29 mouse cellular contexts compared by ENCODE assay signal in the genomic region with DNA sequence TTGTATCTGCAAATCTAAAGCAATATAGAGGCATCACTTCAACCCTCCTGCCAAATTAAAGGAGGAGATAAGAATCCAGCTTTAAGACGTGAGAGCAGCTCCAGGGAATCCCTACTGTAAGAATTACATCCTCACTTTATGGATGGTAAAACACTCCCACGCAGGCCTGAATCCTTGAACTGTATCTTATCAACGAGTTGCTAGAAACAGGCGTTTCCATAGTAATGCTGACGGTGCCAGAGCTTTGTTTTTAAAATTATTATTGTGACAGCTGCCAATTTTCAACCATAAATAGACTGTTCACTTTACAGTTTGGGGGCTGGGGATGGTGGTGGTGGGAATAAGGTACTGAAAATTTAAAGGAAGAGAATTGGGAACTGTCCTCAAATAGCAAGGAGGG.
DNase-seq lines count a peak whose midpoint lies in the region; ATAC-seq and TF ChIP-seq lines count a peak whose summit lies in the region.
"Had no signal": no experiment of that assay in that cellular context is flagged by ENCODE, and none has a peak within 500 bp of the region (broad histone marks: within the 10 kb centered on the region; RNA-seq: fewer than 3 reads in every experiment).

No protein-coding gene starts in this region.

- H3K4me3 ChIP-seq in forebrain, embryonic 16.5 days (replicated peaks; ENCODE audit: low read length): no peak overlapping the region
- H3K4me3 ChIP-seq in forebrain, embryonic 15.5 days: no peak overlapping the region
- no peak overlapping the region for H3K4me3 ChIP-seq in midbrain, postnatal 0 days (ENCODE audit: low read depth, low read length)
- H3K4me3 ChIP-seq in midbrain, embryonic 10.5 days: no peak overlapping the region
- H3K4me3 ChIP-seq: heart, embryonic 10.5 days; hindbrain, embryonic 15.5 days; intestine, embryonic 15.5 days; limb, embryonic 13.5 days; liver, embryonic 12.5 days; myocyte; neural tube, embryonic 13.5 days had no signal

- peak; percentile 72 for ATAC-seq in forebrain, embryonic 16.5 days
- ATAC-seq in forebrain, embryonic 15.5 days (replicated peaks): no peak
- no peak for ATAC-seq in midbrain, postnatal 0 days (ENCODE audit: low FRiP score)
- ATAC-seq: intestine, embryonic 15.5 days; liver, embryonic 12.5 days; Patski had no signal

- H3K4me2 ChIP-seq in forebrain, embryonic 16.5 days (ENCODE audit: low read length): no peak overlapping the region
- no peak overlapping the region for H3K4me2 ChIP-seq in forebrain, embryonic 15.5 days (replicated peaks)
- H3K4me2 ChIP-seq in midbrain, postnatal 0 days (ENCODE audit: low read depth, low read length, poor library complexity, severe bottlenecking): no peak overlapping the region
- H3K4me2 ChIP-seq: hindbrain, embryonic 15.5 days; intestine, embryonic 15.5 days; limb, embryonic 13.5 days; liver, embryonic 12.5 days; midbrain, embryonic 11.5 days; neural tube, embryonic 13.5 days had no signal

- no peaks in the 10 kb centered on the region for H3K36me3 ChIP-seq in forebrain, embryonic 16.5 days (ENCODE audit: control insufficient read depth, insufficient read depth)
- H3K36me3 ChIP-seq in forebrain, embryonic 15.5 days: no peaks in the 10 kb centered on the region
- H3K36me3 ChIP-seq in midbrain, postnatal 0 days (ENCODE audit: insufficient read depth, low read length): no peaks in the 10 kb centered on the region
- H3K36me3 ChIP-seq in midbrain, embryonic 10.5 days: no peaks in the 10 kb centered on the region
- H3K36me3 ChIP-seq: G1E; heart, embryonic 10.5 days; hindbrain, embryonic 15.5 days; intestine, embryonic 15.5 days; limb, embryonic 13.5 days; liver, embryonic 12.5 days; neural tube, embryonic 13.5 days had no signal

- H3K9me3 ChIP-seq in forebrain, embryonic 16.5 days (ENCODE audit: control insufficient read depth, low read length): no peaks in the 10 kb centered on the region
- no peaks in the 10 kb centered on the region for H3K9me3 ChIP-seq in forebrain, embryonic 15.5 days
- no peaks in the 10 kb centered on the region for H3K9me3 ChIP-seq in midbrain, postnatal 0 days (ENCODE audit: low read length)
- H3K9me3 ChIP-seq in midbrain, embryonic 10.5 days (replicated peaks): no peaks in the 10 kb centered on the region
- H3K9me3 ChIP-seq: G1E; heart, embryonic 10.5 days; hindbrain, embryonic 15.5 days; intestine, embryonic 15.5 days; limb, embryonic 13.5 days; liver, embryonic 12.5 days; neural tube, embryonic 13.5 days had no signal

- no peaks in the 10 kb centered on the region for H3K27me3 ChIP-seq in forebrain, embryonic 16.5 days (replicated peaks; ENCODE audit: control insufficient read depth, insufficient read depth, low read length)
- no peaks in the 10 kb centered on the region for H3K27me3 ChIP-seq in forebrain, embryonic 15.5 days
- no peaks in the 10 kb centered on the region for H3K27me3 ChIP-seq in midbrain, postnatal 0 days (ENCODE audit: insufficient read depth, low read length)
- no peaks in the 10 kb centered on the region for H3K27me3 ChIP-seq in midbrain, embryonic 10.5 days (ENCODE audit: low read depth, poor library complexity, severe bottlenecking)
- H3K27me3 ChIP-seq: CH12.LX; hindbrain, embryonic 15.5 days; intestine, embryonic 15.5 days; limb, embryonic 13.5 days; liver, embryonic 12.5 days; neural tube, embryonic 13.5 days had no signal

- no peak for TF ChIP-seq CTCF in midbrain, postnatal 0 days (IDR thresholded peaks at IDR 0.05)

- H3K27ac ChIP-seq in forebrain, embryonic 16.5 days (ENCODE audit: low read length): no peak overlapping the region
- no peak overlapping the region for H3K27ac ChIP-seq in forebrain, embryonic 15.5 days (replicated peaks)
- 0 out of 2 replicates have a peak overlapping the region, but pooled peaks have one; percentile 19 for H3K27ac ChIP-seq in midbrain, postnatal 0 days (ENCODE audit: low read depth, low read length)
- no peak overlapping the region for H3K27ac ChIP-seq in midbrain, embryonic 10.5 days (replicated peaks)
- H3K27ac ChIP-seq: heart, embryonic 10.5 days; hindbrain, embryonic 15.5 days; intestine, embryonic 15.5 days; limb, embryonic 13.5 days; liver, embryonic 12.5 days; neural tube, embryonic 13.5 days had no signal

- DNase-seq in layer of hippocampus, adult 8-10 months (ENCODE audit: low spot score in 2 of 2): peak; percentile 13 to 18
- DNase-seq in layer of hippocampus, postnatal 36 days: no peak
- DNase-seq in midbrain, postnatal 0 days (ENCODE audit: low spot score): peak; percentile 19
- no peak for DNase-seq in midbrain, embryonic 10.5 days (ENCODE audit: low spot score)
- DNase-seq in layer of hippocampus, adult 9-11 months: peak; percentile 63
- DNase-seq: B cell, adult 2 months; cerebellum, adult 9-10 months; gastrocnemius, postnatal 10 days; heart, postnatal 4 days; kidney, adult 8-10 months; kidney, postnatal 25 days; lung, adult 2 months; right cerebral cortex, adult 18-20 months; right cerebral cortex, postnatal 4 days; thymus, adult 18-20 months; thymus, postnatal 4 days had no signal

- 33% methylated on average over 5 of the region's 5 CpGs for WGBS in forebrain, embryonic 16.5 days
- 38% methylated on average over 5 of the region's 5 CpGs for WGBS in forebrain, embryonic 15.5 days
- WGBS in midbrain, postnatal 0 days: 54% methylated on average over 5 of the region's 5 CpGs
- 87% methylated on average over 5 of the region's 5 CpGs for WGBS in midbrain, embryonic 10.5 days

- no peaks in the 10 kb centered on the region for H3K4me1 ChIP-seq in forebrain, embryonic 16.5 days (replicated peaks; ENCODE audit: control insufficient read depth, insufficient read depth, low read length)
- 0 out of 2 replicates have a peak, but pooled peaks cover 2% of the 10 kb centered on the region for H3K4me1 ChIP-seq in forebrain, embryonic 15.5 days
- no peaks in the 10 kb centered on the region for H3K4me1 ChIP-seq in midbrain, postnatal 0 days (ENCODE audit: insufficient read depth, low read length)
- no peaks in the 10 kb centered on the region; the same call in 1 of the 2 replicates for H3K4me1 ChIP-seq in midbrain, embryonic 10.5 days
- H3K4me1 ChIP-seq: hindbrain, embryonic 15.5 days; intestine, embryonic 15.5 days; liver, embryonic 12.5 days; neural tube, embryonic 13.5 days had no signal

- no peak overlapping the region for H3K9ac ChIP-seq in forebrain, embryonic 16.5 days (replicated peaks; ENCODE audit: low read depth, low read length)
- no peak overlapping the region for H3K9ac ChIP-seq in forebrain, embryonic 15.5 days (replicated peaks)
- H3K9ac ChIP-seq in midbrain, postnatal 0 days (replicated peaks; ENCODE audit: low read length, poor library complexity, severe bottlenecking): no peak overlapping the region
- H3K9ac ChIP-seq: hindbrain, embryonic 15.5 days; intestine, embryonic 15.5 days; limb, embryonic 13.5 days; liver, embryonic 12.5 days; neural tube, embryonic 13.5 days had no signal

Comparison
In these comparisons a context has a peak if more than half of its experiments do, and no peak if none do; other contexts are left out.
1. DNase-seq: peak in layer of hippocampus, adult 8-10 months (2 of 2), midbrain, postnatal 0 days (single experiment) and layer of hippocampus, adult 9-11 months (single experiment); none in layer of hippocampus, postnatal 36 days (0 of 2) and midbrain, embryonic 10.5 days (single experiment).